In genomic region chr6:128491916-128492315, GRCm38 (mm10) we compare ENCODE assay signal across 29 mouse cellular contexts. TPM values are rescaled to one million over a fixed set of nuclear protein-coding genes. Genes with fewer than 3 reads are reported as not detected.
DNase-seq lines count a peak whose midpoint lies in the region; ATAC-seq and TF ChIP-seq lines count a peak whose summit lies in the region.
"Had no signal": no experiment of that assay in that cellular context is flagged by ENCODE, and none has a peak within 500 bp of the region (broad histone marks: within the 10 kb centered on the region; RNA-seq: fewer than 3 reads in every experiment).

No protein-coding gene starts in this region.

- no peak overlapping the region for H3K27ac ChIP-seq in hindbrain, embryonic 13.5 days
- no peak overlapping the region for H3K27ac ChIP-seq in hindbrain, embryonic 10.5 days
- H3K27ac ChIP-seq in limb, embryonic 14.5 days (replicated peaks; ENCODE audit: low read depth, low read length): no peak overlapping the region
- H3K27ac ChIP-seq in stomach, postnatal 0 days (replicated peaks): no peak overlapping the region
- H3K27ac ChIP-seq in intestine, embryonic 15.5 days: no peak overlapping the region
- H3K27ac ChIP-seq in heart, embryonic 12.5 days (ENCODE audit: poor library complexity, severe bottlenecking): no peak overlapping the region
- H3K27ac ChIP-seq: forebrain, embryonic 10.5 days; heart, adult 2 months; heart, embryonic 15.5 days; liver, embryonic 12.5 days; midbrain, embryonic 15.5 days had no signal

- no peak for DNase-seq in hindbrain, embryonic 10.5 days (ENCODE audit: low spot score)
- peak; percentile 6 for DNase-seq in brain, embryonic 14.5 days (ENCODE audit: low read depth)
- DNase-seq in limb, embryonic 14.5 days (ENCODE audit: low spot score): peak; percentile 10
- no peak for DNase-seq in stomach, postnatal 0 days (ENCODE audit: low spot score)
- DNase-seq: adrenal gland, adult 8-10 months; cerebellum, adult 8-10 months; cerebellum, postnatal 36 days; embryo, embryonic 11 days; gastrocnemius, postnatal 25 days; heart, adult 2 months; heart, postnatal 36 days; kidney, adult 9 months; kidney, postnatal 14 days; lung, adult 18-20 months; lung, postnatal 14 days; right cerebral cortex, adult 18-20 months had no signal

- no peaks in the 10 kb centered on the region for H3K79me2 ChIP-seq in C2C12 (ENCODE audit: control insufficient read depth, insufficient read depth)

- H3K9ac ChIP-seq in hindbrain, embryonic 13.5 days: no peak overlapping the region
- no peak overlapping the region for H3K9ac ChIP-seq in limb, embryonic 14.5 days (ENCODE audit: low read depth, low read length, severe bottlenecking)
- no peak overlapping the region for H3K9ac ChIP-seq in stomach, postnatal 0 days (ENCODE audit: low read length)
- H3K9ac ChIP-seq in intestine, embryonic 15.5 days: no peak overlapping the region
- no peak overlapping the region for H3K9ac ChIP-seq in heart, embryonic 12.5 days
- H3K9ac ChIP-seq: heart, embryonic 15.5 days; liver, embryonic 12.5 days; midbrain, embryonic 15.5 days had no signal

- no peaks in the 10 kb centered on the region for H3K4me1 ChIP-seq in hindbrain, embryonic 13.5 days (replicated peaks)
- no peaks in the 10 kb centered on the region for H3K4me1 ChIP-seq in hindbrain, embryonic 10.5 days (replicated peaks)
- H3K4me1 ChIP-seq in limb, embryonic 14.5 days (ENCODE audit: control insufficient read depth, insufficient read depth, low read length): no peaks in the 10 kb centered on the region
- no peaks in the 10 kb centered on the region for H3K4me1 ChIP-seq in stomach, postnatal 0 days (replicated peaks; ENCODE audit: control insufficient read depth, insufficient read depth)
- no peaks in the 10 kb centered on the region for H3K4me1 ChIP-seq in intestine, embryonic 15.5 days (replicated peaks)
- H3K4me1 ChIP-seq in heart, embryonic 12.5 days (replicated peaks): peaks cover 9% of the 10 kb centered on the region
- H3K4me1 ChIP-seq: forebrain, embryonic 10.5 days; liver, embryonic 12.5 days; midbrain, embryonic 15.5 days had no signal

- H3K4me2 ChIP-seq in hindbrain, embryonic 13.5 days: no peak overlapping the region
- H3K4me2 ChIP-seq in limb, embryonic 14.5 days (replicated peaks; ENCODE audit: low read depth, low read length, severe bottlenecking): no peak overlapping the region
- H3K4me2 ChIP-seq in stomach, postnatal 0 days (replicated peaks; ENCODE audit: low read depth): no peak overlapping the region
- H3K4me2 ChIP-seq in intestine, embryonic 15.5 days (replicated peaks): no peak overlapping the region
- H3K4me2 ChIP-seq in heart, embryonic 12.5 days: no peak overlapping the region
- H3K4me2 ChIP-seq: heart, embryonic 15.5 days; liver, embryonic 12.5 days; midbrain, embryonic 15.5 days had no signal

- H3K9me3 ChIP-seq in hindbrain, embryonic 13.5 days: no peaks in the 10 kb centered on the region
- H3K9me3 ChIP-seq in hindbrain, embryonic 10.5 days: no peaks in the 10 kb centered on the region
- H3K9me3 ChIP-seq in limb, embryonic 14.5 days (ENCODE audit: control insufficient read depth, low read length): no peaks in the 10 kb centered on the region
- H3K9me3 ChIP-seq in stomach, postnatal 0 days (ENCODE audit: control insufficient read depth, low read length): no peaks in the 10 kb centered on the region
- H3K9me3 ChIP-seq in intestine, embryonic 15.5 days: no peaks in the 10 kb centered on the region
- 0 out of 2 replicates have a peak, but pooled peaks cover 4% of the 10 kb centered on the region for H3K9me3 ChIP-seq in heart, embryonic 12.5 days (replicated peaks)
- H3K9me3 ChIP-seq: forebrain, embryonic 10.5 days; heart, embryonic 15.5 days; liver, embryonic 12.5 days; midbrain, embryonic 15.5 days had no signal

- no peak for TF ChIP-seq POLR2A in brain, embryonic 14.5 days (IDR thresholded peaks at IDR 0.05; ENCODE audit: borderline replicate concordance, extremely low read depth, insufficient read depth, insufficient read length, poor library complexity, severe bottlenecking)
- TF ChIP-seq POLR2A in limb, embryonic 14.5 days (IDR thresholded peaks at IDR 0.05; ENCODE audit: borderline replicate concordance, extremely low read depth, insufficient read depth, insufficient read length): no peak

- no peaks in the 10 kb centered on the region for H3K27me3 ChIP-seq in hindbrain, embryonic 13.5 days
- no peaks in the 10 kb centered on the region for H3K27me3 ChIP-seq in hindbrain, embryonic 10.5 days (ENCODE audit: insufficient read depth, poor library complexity, severe bottlenecking)
- H3K27me3 ChIP-seq in C2C12 (ENCODE audit: control insufficient read depth, insufficient read depth, insufficient read length): no peaks in the 10 kb centered on the region
- H3K27me3 ChIP-seq in limb, embryonic 14.5 days (ENCODE audit: control insufficient read depth, insufficient read depth, low read length): no peaks in the 10 kb centered on the region
- H3K27me3 ChIP-seq in stomach, postnatal 0 days (ENCODE audit: control insufficient read depth, insufficient read depth, low read length): no peaks in the 10 kb centered on the region
- H3K27me3 ChIP-seq in intestine, embryonic 15.5 days (replicated peaks): no peaks in the 10 kb centered on the region
- no peaks in the 10 kb centered on the region for H3K27me3 ChIP-seq in heart, embryonic 12.5 days (replicated peaks)
- H3K27me3 ChIP-seq: CH12.LX; heart, embryonic 15.5 days; liver, embryonic 12.5 days; midbrain, embryonic 15.5 days had no signal

- no peaks in the 10 kb centered on the region for H3K79me3 ChIP-seq in C2C12 (ENCODE audit: low read depth)

- TF ChIP-seq CTCF in C2C12 (IDR thresholded peaks at IDR 0.05; ENCODE audit: control insufficient read depth, insufficient read depth, insufficient read length): no peak
- TF ChIP-seq CTCF in brain, embryonic 14.5 days (IDR thresholded peaks at IDR 0.05; ENCODE audit: borderline replicate concordance, extremely low read depth, insufficient read depth, insufficient read length): no peak
- TF ChIP-seq CTCF in stomach, postnatal 0 days (IDR thresholded peaks at IDR 0.05; ENCODE audit: low read depth): no peak

- ATAC-seq in hindbrain, embryonic 13.5 days (ENCODE audit: low FRiP score): peak; percentile 84
- peak; percentile 79 for ATAC-seq in limb, embryonic 14.5 days (ENCODE audit: low FRiP score, low read depth)
- no peak for ATAC-seq in stomach, postnatal 0 days (ENCODE audit: low FRiP score, low TSS enrichment)
- ATAC-seq in intestine, embryonic 15.5 days: no peak
- no peak for ATAC-seq in heart, embryonic 12.5 days (ENCODE audit: insufficient number of reproducible peaks, low FRiP score)
- ATAC-seq: liver, embryonic 12.5 days; midbrain, embryonic 15.5 days had no signal

- 74% methylated on average over 4 of the region's 4 CpGs for WGBS in hindbrain, embryonic 13.5 days
- WGBS in hindbrain, embryonic 10.5 days: 86% methylated on average over 4 of the region's 4 CpGs
- WGBS in limb, embryonic 14.5 days: 71% methylated on average over 4 of the region's 4 CpGs
- 73% methylated on average over 4 of the region's 4 CpGs for WGBS in stomach, postnatal 0 days
- 80% methylated on average over 4 of the region's 4 CpGs for WGBS in intestine, embryonic 15.5 days
- WGBS in heart, embryonic 12.5 days: 81% methylated on average over 4 of the region's 4 CpGs

- H3K4me3 ChIP-seq in hindbrain, embryonic 13.5 days: no peak overlapping the region
- no peak overlapping the region for H3K4me3 ChIP-seq in hindbrain, embryonic 10.5 days
- no peak overlapping the region for H3K4me3 ChIP-seq in C2C12 (ENCODE audit: insufficient read depth, poor library complexity, severe bottlenecking)
- H3K4me3 ChIP-seq in limb, embryonic 14.5 days (replicated peaks; ENCODE audit: low read length): no peak overlapping the region
- no peak overlapping the region for H3K4me3 ChIP-seq in stomach, postnatal 0 days (ENCODE audit: low read depth, low read length)
- no peak overlapping the region for H3K4me3 ChIP-seq in intestine, embryonic 15.5 days (replicated peaks)
- no peak overlapping the region for H3K4me3 ChIP-seq in heart, embryonic 12.5 days
- H3K4me3 ChIP-seq: forebrain, embryonic 10.5 days; heart, adult 2 months; heart, embryonic 15.5 days; liver, embryonic 12.5 days; midbrain, embryonic 15.5 days had no signal

- no peak for TF ChIP-seq EP300 in stomach, postnatal 0 days (optimal IDR thresholded peaks at IDR 0.05)

- no peaks in the 10 kb centered on the region for H3K36me3 ChIP-seq in hindbrain, embryonic 13.5 days
- no peaks in the 10 kb centered on the region for H3K36me3 ChIP-seq in hindbrain, embryonic 10.5 days
- H3K36me3 ChIP-seq in C2C12 (ENCODE audit: control insufficient read depth, insufficient read depth): no peaks in the 10 kb centered on the region
- no peaks in the 10 kb centered on the region for H3K36me3 ChIP-seq in limb, embryonic 14.5 days (ENCODE audit: control insufficient read depth, insufficient read depth, low read length)
- no peaks in the 10 kb centered on the region for H3K36me3 ChIP-seq in stomach, postnatal 0 days (ENCODE audit: control insufficient read depth, insufficient read depth, low read length)
- H3K36me3 ChIP-seq in intestine, embryonic 15.5 days: no peaks in the 10 kb centered on the region
- H3K36me3 ChIP-seq in heart, embryonic 12.5 days: no peaks in the 10 kb centered on the region
- H3K36me3 ChIP-seq: forebrain, embryonic 10.5 days; G1E; heart, embryonic 15.5 days; midbrain, embryonic 15.5 days had no signal

- no peak overlapping the region for H3ac ChIP-seq in C2C12 (ENCODE audit: control insufficient read depth, insufficient read length, low read depth)

RNA-seq across cellular contexts. Expression of gene Pzp, which starts 34.6 kb away (rescaled TPM):
- 0.06 and 0.19 TPM in 2 replicates for polyA plus RNA-seq in hindbrain, embryonic 13.5 days (2015; fragmentation: Nextera tagmentation; extraction: Ambion mirVana)
- not detected in 2 replicates for polyA plus RNA-seq in hindbrain, embryonic 10.5 days (2016; fragmentation: Nextera tagmentation; extraction: Ambion mirVana)
- not detected for polyA plus RNA-seq in C2C12 (2012; fragmentation: generic; extraction: Trizol)
- polyA plus RNA-seq in brain, embryonic 14.5 days (2012; rRNA removed): 0.12 TPM in 1 of 2 replicates, not detected in the other
- 0.06 and 0.47 TPM in 2 replicates for polyA plus RNA-seq in limb, embryonic 14.5 days (2012; rRNA removed)
- not detected in 2 replicates for polyA plus RNA-seq in limb, embryonic 14.5 days (2014; fragmentation: Nextera tagmentation; extraction: Ambion mirVana)
- polyA plus RNA-seq in stomach, postnatal 0 days (2015; fragmentation: Nextera tagmentation; extraction: Ambion mirVana): 1.5 and 3.1 TPM in 2 replicates
- 2.0 and 3.8 TPM in 2 replicates for polyA plus RNA-seq in intestine, embryonic 15.5 days (2015; fragmentation: Nextera tagmentation; extraction: Ambion mirVana)
- polyA plus RNA-seq in heart, embryonic 12.5 days (2016; fragmentation: Nextera tagmentation; extraction: Ambion mirVana): 0.21 and 0.34 TPM in 2 replicates
- polyA plus RNA-seq: forebrain, embryonic 10.5 days; G1E; intestine, embryonic 14.5 days; midbrain, embryonic 15.5 days; thymus, postnatal 0 days; urinary bladder, adult 2 months had no signal

RNA-seq across cellular contexts. Expression of gene Fkbp4, which starts 53.4 kb away (rescaled TPM):
- polyA plus RNA-seq in hindbrain, embryonic 13.5 days (2015; fragmentation: Nextera tagmentation; extraction: Ambion mirVana): 371 and 380 TPM in 2 replicates
- polyA plus RNA-seq in hindbrain, embryonic 10.5 days (2016; fragmentation: Nextera tagmentation; extraction: Ambion mirVana): 548 and 688 TPM in 2 replicates
- 399 TPM for polyA plus RNA-seq in C2C12 (2012; fragmentation: generic; extraction: Trizol)
- polyA plus RNA-seq in brain, embryonic 14.5 days (2012; rRNA removed): 249 and 252 TPM in 2 replicates
- polyA plus RNA-seq in limb, embryonic 14.5 days (2012; rRNA removed): 187 and 227 TPM in 2 replicates
- polyA plus RNA-seq in limb, embryonic 14.5 days (2014; fragmentation: Nextera tagmentation; extraction: Ambion mirVana): 297 and 306 TPM in 2 replicates
- polyA plus RNA-seq in stomach, postnatal 0 days (2015; fragmentation: Nextera tagmentation; extraction: Ambion mirVana): 180 TPM in 2 replicates
- polyA plus RNA-seq in intestine, embryonic 15.5 days (2015; fragmentation: Nextera tagmentation; extraction: Ambion mirVana): 511 and 518 TPM in 2 replicates
- polyA plus RNA-seq in heart, embryonic 12.5 days (2016; fragmentation: Nextera tagmentation; extraction: Ambion mirVana): 295 and 296 TPM in 2 replicates

Comparison
In these comparisons a context has a peak if more than half of its experiments do, and no peak if none do; other contexts are left out.
1. ATAC-seq: peak in hindbrain, embryonic 13.5 days (single experiment) and limb, embryonic 14.5 days (single experiment); none in stomach, postnatal 0 days (single experiment), intestine, embryonic 15.5 days (single experiment) and heart, embryonic 12.5 days (single experiment).
2. DNase-seq: peak in brain, embryonic 14.5 days (single experiment) and limb, embryonic 14.5 days (single experiment); none in hindbrain, embryonic 10.5 days (single experiment) and stomach, postnatal 0 days (single experiment).